Mouse (Mus musculus) liver, embryonic 14.5 days (tissue): ENCODE results near the gene Castor1.

Source experiments
- CTCF ChIP-seq: IDR thresholded peaks from 2 replicates; pipeline ENCODE4 v1.5.1; 2016; ENCODE audit warnings: antibody characterized with exemption, low read depth, control low read depth
- EP300 ChIP-seq: IDR thresholded peaks from 2 replicates; pipeline ENCODE4 v1.6.1; 2016; ENCODE audit warnings: antibody characterized with exemption, low read depth

DNA sequence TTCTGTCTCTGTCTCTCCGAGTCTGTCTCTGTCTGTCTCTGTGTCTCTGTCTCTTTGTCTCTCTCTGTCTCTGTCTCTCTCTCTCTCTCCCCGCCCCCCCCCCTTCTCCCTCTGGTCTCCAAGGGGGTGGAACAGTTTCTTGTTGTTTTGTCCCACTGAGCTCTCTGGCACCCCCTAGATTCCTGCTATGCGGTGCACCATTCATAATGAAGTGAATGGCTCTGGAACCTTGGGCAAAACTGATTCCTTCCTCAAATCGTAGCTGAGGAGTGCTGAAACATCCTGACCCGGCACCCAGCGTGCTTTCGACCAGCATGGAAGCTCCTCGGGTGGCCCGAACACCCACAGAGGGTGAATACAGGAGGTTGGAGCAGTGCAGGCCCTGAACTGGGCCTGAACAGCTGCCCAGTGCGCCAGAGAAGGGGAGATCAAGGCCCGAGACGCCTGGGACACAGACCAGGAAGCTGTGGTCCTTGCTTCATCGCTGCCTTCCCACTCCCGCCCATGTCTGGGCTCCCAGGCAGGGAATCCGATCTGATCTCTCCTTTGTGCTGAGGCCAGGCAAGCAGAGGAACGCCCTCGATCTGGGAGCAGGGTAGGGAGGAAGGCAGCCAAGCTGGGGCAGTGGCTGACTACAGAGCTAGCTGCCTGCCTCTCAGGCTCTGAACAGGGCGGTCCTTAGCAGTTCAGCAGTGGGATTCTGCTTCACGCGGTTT, 52.9 kb downstream of the Castor1 start:
- TF ChIP-seq CTCF = peak; percentile 38
- no peak for TF ChIP-seq EP300
